Mouse (Mus musculus): ENCODE measurements around the gene Dgcr6. TPM values are rescaled to one million over a fixed set of nuclear protein-coding genes. Genes with fewer than 3 reads are reported as not detected.

Dgcr6 gene
- polyA plus RNA-seq, 2 experiments, result 69.0 to 110 TPM

DNA sequence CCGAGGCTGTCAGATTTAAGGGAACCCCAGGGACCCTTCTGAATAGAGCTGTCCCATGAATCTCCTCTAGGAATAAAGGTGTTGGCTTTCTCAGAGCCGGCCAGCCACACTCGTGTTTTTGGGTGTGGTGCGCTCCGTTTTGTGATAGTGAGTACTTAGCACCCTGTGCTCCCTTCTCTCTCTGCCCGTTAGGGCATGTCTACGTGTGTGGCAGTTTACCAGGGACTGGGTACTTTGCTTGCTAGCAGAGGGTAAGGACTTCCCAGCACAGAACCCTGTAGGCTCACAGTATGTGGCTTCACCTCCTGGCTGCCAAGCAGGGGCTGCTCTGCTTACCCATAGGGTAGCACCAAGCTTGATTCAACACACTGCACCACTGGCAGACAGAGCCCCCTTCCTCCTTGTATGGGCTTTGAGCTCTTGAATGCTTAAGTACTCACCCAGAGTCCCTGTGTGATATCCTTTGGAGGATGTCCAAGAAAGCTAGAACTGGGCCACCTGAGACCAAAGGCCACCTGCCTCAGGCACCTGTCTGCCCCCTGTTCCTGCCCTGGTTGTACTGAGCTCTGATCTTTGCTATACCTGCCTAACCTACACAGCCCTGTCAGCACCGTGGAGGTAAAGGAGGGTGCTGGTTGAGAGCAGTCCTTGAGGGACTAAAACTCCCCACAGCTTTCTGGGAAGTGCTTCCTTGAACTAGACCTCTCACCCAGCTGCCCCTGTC is 16.2 kb downstream of the Dgcr6 start:
- no peak for DNase-seq (ENCODE audit: low spot score)
- no peak for ATAC-seq (ENCODE audit: low FRiP score, low read depth)
- H3K9ac ChIP-seq (ENCODE audit: low read depth, low read length, severe bottlenecking), result no peak overlapping the region
- no peak for TF ChIP-seq POLR2A (IDR thresholded peaks at IDR 0.05; ENCODE audit: borderline replicate concordance, extremely low read depth, insufficient read depth, insufficient read length)
- WGBS, result 88% methylated on average over 8 of the region's 8 CpGs
- peaks cover 6% of the 10 kb centered on the region for H3K4me1 ChIP-seq (ENCODE audit: control insufficient read depth, insufficient read depth, low read length)
- no peaks in the 10 kb centered on the region for H3K9me3 ChIP-seq (ENCODE audit: control insufficient read depth, low read length)
- H3K27ac ChIP-seq (replicated peaks; ENCODE audit: low read depth, low read length), result no peak overlapping the region
- peaks cover 39% of the 10 kb centered on the region for H3K36me3 ChIP-seq (ENCODE audit: control insufficient read depth, insufficient read depth, low read length)
- H3K27me3 ChIP-seq (ENCODE audit: control insufficient read depth, insufficient read depth, low read length), result no peaks in the 10 kb centered on the region
- no peak overlapping the region for H3K4me2 ChIP-seq (replicated peaks; ENCODE audit: low read depth, low read length, severe bottlenecking)
- no peak overlapping the region for H3K4me3 ChIP-seq (replicated peaks; ENCODE audit: low read length)

DNA sequence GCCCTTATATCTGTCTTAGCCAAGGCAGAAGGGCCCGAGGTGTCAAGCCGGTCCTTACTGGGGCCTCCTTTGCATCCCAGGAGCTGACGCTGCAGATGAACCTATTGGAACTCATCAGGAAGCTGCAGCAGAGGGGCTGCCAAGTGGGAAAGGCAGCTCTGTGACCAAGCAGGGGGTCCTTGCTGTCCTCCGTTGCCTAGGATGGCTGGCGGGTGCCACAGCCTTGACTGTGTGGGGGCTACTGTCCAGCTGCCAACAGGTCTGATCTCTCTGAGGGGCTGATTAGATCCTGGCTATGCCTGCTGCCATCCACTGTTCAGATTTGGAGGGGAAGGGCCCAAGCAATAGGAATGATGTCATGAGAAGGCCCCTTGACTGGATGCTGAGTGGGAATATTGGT is 18.1 kb downstream of the Dgcr6 start:
- 91% methylated on average over 5 of the region's 5 CpGs for WGBS

DNA sequence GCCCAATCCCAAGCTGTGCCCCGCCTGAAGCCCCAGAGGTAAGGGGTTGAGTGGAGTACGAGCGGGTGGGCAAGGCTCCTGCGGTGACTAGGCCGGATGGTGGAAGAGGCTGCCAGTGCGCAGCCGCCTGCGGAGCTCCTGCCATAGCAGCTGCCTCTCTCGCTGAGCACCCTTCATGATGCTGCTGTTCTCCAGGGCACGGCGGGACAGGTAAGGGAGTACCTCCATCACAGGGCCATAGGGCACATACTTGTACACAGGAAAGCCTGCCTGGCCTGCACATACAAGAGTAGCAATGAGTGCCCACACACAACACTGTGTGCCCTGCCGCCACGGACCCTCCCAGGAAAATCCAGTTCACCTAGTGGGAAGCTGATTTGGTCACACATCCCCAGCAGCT is 19.4 kb downstream of the Dgcr6 start:
- H3K4me1 ChIP-seq (ENCODE audit: control insufficient read depth, insufficient read depth, low read length), result peaks cover 3% of the 10 kb centered on the region
- H3K36me3 ChIP-seq (ENCODE audit: control insufficient read depth, insufficient read depth, low read length), result peaks cover 40% of the 10 kb centered on the region
- H3K9me3 ChIP-seq (ENCODE audit: control insufficient read depth, low read length), result no peaks in the 10 kb centered on the region
- WGBS, result 93% methylated on average over 13 of the region's 13 CpGs
- H3K27me3 ChIP-seq (ENCODE audit: control insufficient read depth, insufficient read depth, low read length), result no peaks in the 10 kb centered on the region
- no peak; the same call in 1 of the 2 replicates for ATAC-seq (ENCODE audit: low FRiP score, low read depth)
- no peak for TF ChIP-seq POLR2A (IDR thresholded peaks at IDR 0.05; ENCODE audit: borderline replicate concordance, extremely low read depth, insufficient read depth, insufficient read length)
- no peak for DNase-seq (ENCODE audit: low spot score)
- H3K27ac ChIP-seq (replicated peaks; ENCODE audit: low read depth, low read length), result no peak overlapping the region
- no peak overlapping the region for H3K4me3 ChIP-seq (replicated peaks; ENCODE audit: low read length)
- no peak overlapping the region for H3K4me2 ChIP-seq (replicated peaks; ENCODE audit: low read depth, low read length, severe bottlenecking)
- H3K9ac ChIP-seq (ENCODE audit: low read depth, low read length, severe bottlenecking), result no peak overlapping the region

More for the DNA sequence above, 18.1 kb downstream of the Dgcr6 start:
- Histone ChIP-seq H3K9ac (ENCODE audit: low read depth, low read length, severe bottlenecking) (no peak overlapping the region), H3K4me2 (replicated peaks; ENCODE audit: low read depth, low read length, severe bottlenecking) (no peak overlapping the region), H3K9me3 (ENCODE audit: control insufficient read depth, low read length) (no peaks in the 10 kb centered on the region), H3K4me3 (replicated peaks; ENCODE audit: low read length) (no peak overlapping the region), H3K27ac (replicated peaks; ENCODE audit: low read depth, low read length) (no peak overlapping the region), H3K4me1 (ENCODE audit: control insufficient read depth, insufficient read depth, low read length) (peaks cover 6% of the 10 kb centered on the region), H3K27me3 (ENCODE audit: control insufficient read depth, insufficient read depth, low read length) (no peaks in the 10 kb centered on the region), H3K36me3 (ENCODE audit: control insufficient read depth, insufficient read depth, low read length) (peaks cover 39% of the 10 kb centered on the region)
- ATAC-seq (ENCODE audit: low FRiP score, low read depth) (no peak), DNase-seq (ENCODE audit: low spot score) (no peak)
- no peak for TF ChIP-seq POLR2A (IDR thresholded peaks at IDR 0.05; ENCODE audit: borderline replicate concordance, extremely low read depth, insufficient read depth, insufficient read length)

DNA sequence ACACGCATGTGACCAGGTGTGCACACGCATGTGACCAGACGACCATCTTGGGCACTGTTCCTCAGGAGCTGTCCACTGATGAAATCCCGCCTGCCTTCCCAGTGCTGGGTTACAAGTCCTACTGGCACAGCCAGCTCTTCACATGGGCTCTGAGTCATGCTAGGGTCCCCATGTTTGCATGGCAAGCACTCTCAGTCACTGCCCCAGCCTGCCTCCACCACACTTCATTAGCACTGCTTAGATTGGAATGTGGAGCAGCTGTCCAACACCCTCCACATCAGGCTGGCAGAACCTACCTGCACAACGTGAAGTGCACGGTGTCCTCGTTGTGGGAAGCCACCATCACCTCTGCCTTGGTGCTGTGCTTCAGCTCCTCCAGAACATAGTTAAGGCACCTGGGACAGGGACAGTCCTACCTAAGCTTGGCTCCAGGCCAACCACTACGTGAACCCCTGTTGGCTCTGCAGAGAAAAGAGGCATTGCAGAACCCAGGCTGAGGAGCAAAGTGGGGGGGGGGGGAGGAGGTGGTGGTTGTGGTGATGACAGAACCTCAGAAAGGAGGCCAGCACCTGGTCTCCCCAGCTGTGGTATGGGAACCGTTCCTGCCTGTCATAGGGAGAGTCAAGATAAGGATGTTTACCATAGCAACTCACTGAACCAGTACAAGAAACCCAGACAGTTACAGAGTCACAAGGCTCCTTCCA is 20.8 kb downstream of the Dgcr6 start:
- no peak overlapping the region for H3K27ac ChIP-seq (replicated peaks; ENCODE audit: low read depth, low read length)
- no peaks in the 10 kb centered on the region for H3K27me3 ChIP-seq (ENCODE audit: control insufficient read depth, insufficient read depth, low read length)
- ATAC-seq (ENCODE audit: low FRiP score, low read depth), result no peak
- H3K36me3 ChIP-seq (ENCODE audit: control insufficient read depth, insufficient read depth, low read length), result peaks cover 43% of the 10 kb centered on the region
- WGBS, result 70% methylated on average over 9 of the region's 9 CpGs
- H3K9me3 ChIP-seq (ENCODE audit: control insufficient read depth, low read length), result no peaks in the 10 kb centered on the region
- H3K9ac ChIP-seq (ENCODE audit: low read depth, low read length, severe bottlenecking), result no peak overlapping the region
- H3K4me1 ChIP-seq (ENCODE audit: control insufficient read depth, insufficient read depth, low read length), result no peaks in the 10 kb centered on the region
- no peak overlapping the region for H3K4me2 ChIP-seq (replicated peaks; ENCODE audit: low read depth, low read length, severe bottlenecking)
- no peak overlapping the region for H3K4me3 ChIP-seq (replicated peaks; ENCODE audit: low read length)
- no peak for TF ChIP-seq POLR2A (IDR thresholded peaks at IDR 0.05; ENCODE audit: borderline replicate concordance, extremely low read depth, insufficient read depth, insufficient read length)
- no peak for DNase-seq (ENCODE audit: low spot score)

DNA sequence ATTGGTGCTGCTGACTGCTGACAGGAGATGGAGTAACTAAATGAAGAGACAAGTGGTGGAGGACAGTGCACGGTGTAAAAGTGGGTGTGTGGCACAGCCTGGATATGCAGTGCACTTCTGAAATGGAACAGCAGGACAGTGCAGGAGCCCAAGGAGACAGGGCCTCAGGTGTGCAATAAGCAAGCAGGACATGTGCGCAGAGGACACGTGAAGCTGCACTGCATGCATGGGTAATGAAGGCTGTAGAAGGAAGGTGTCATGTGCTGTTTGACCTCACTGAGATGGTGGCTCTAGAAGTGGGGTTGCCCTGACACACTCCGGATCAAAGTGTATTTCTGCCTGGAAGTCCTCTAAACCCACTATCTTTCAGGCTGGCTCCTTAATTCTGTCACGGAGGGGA is 22.0 kb downstream of the Dgcr6 start:
- peaks cover 34% of the 10 kb centered on the region for H3K36me3 ChIP-seq (ENCODE audit: control insufficient read depth, insufficient read depth, low read length)
- no peak overlapping the region for H3K9ac ChIP-seq (ENCODE audit: low read depth, low read length, severe bottlenecking)
- no peak overlapping the region for H3K4me3 ChIP-seq (replicated peaks; ENCODE audit: low read length)
- no peak overlapping the region for H3K4me2 ChIP-seq (replicated peaks; ENCODE audit: low read depth, low read length, severe bottlenecking)
- no peak overlapping the region for H3K27ac ChIP-seq (replicated peaks; ENCODE audit: low read depth, low read length)
- no peak for DNase-seq (ENCODE audit: low spot score)
- no peak for TF ChIP-seq POLR2A (IDR thresholded peaks at IDR 0.05; ENCODE audit: borderline replicate concordance, extremely low read depth, insufficient read depth, insufficient read length)
- no peaks in the 10 kb centered on the region for H3K27me3 ChIP-seq (ENCODE audit: control insufficient read depth, insufficient read depth, low read length)
- no peaks in the 10 kb centered on the region for H3K9me3 ChIP-seq (ENCODE audit: control insufficient read depth, low read length)
- 84% methylated on average over 5 of the region's 5 CpGs for WGBS
- no peaks in the 10 kb centered on the region for H3K4me1 ChIP-seq (ENCODE audit: control insufficient read depth, insufficient read depth, low read length)
- ATAC-seq (ENCODE audit: low FRiP score, low read depth), result no peak

Measured in limb, embryonic 14.5 days (tissue).